Mouse (Mus musculus) embryonic facial prominence, embryonic 10.5 days (tissue): ENCODE data around the gene Hipk2. TPM values are rescaled to one million over a fixed set of nuclear protein-coding genes. Genes with fewer than 3 reads are reported as not detected.

Experiments
- DNase-seq: peaks from one replicate; pipeline ENCODE4 v3.0.0-alpha.2; 2017; ENCODE audit warnings: low spot score
- H3K27ac ChIP-seq: fragments of 300-500 bp; sonication (generic); replicated peaks from 2 replicates; pipeline ENCODE4 v1.5.1; 2016; ENCODE audit warnings: mild to moderate bottlenecking
- H3K27me3 ChIP-seq: fragments of 300-500 bp; sonication (generic); replicated peaks from 2 replicates; pipeline ENCODE4 v1.6.1; 2016; ENCODE audit warnings: low read depth, mild to moderate bottlenecking; ENCODE audit not compliant: poor library complexity, severe bottlenecking
- H3K36me3 ChIP-seq: fragments of 300-500 bp; sonication (generic); replicated peaks from 2 replicates; pipeline ENCODE4 v1.6.1; 2016; ENCODE audit warnings: mild to moderate bottlenecking, moderate library complexity
- H3K4me1 ChIP-seq: fragments of 300-500 bp; sonication (generic); 2 replicates; pipeline ENCODE4 v1.6.1; 2016
- H3K4me3 ChIP-seq: fragments of 300-500 bp; sonication (generic); 2 replicates; pipeline ENCODE4 v1.5.1; 2016; ENCODE audit warnings: mild to moderate bottlenecking, moderate library complexity
- H3K9me3 ChIP-seq: fragments of 300-500 bp; sonication (generic); 2 replicates; pipeline ENCODE4 v1.6.1; 2016; ENCODE audit warnings: mild to moderate bottlenecking
- WGBS: fragments of 180-500 bp; shearing (Covaris S2); methylation state at CpG from one replicate; pipeline ENCODE4 v1.1.7; 2016; 5-methylcytosine and 5-hydroxymethylcytosine counted together
- polyA plus RNA-seq: library from polyadenylated mRNA; unstranded; fragments of >200 nt; fragmentation: Nextera tagmentation; extraction: Ambion mirVana; gene quantifications from 2 replicates; pipeline ENCODE4 v1.2.1, GENCODE M21; 2016

The Hipk2 gene
- polyA plus RNA-seq, 1 experiment from 2014 or later: 24.5 TPM

DNA sequence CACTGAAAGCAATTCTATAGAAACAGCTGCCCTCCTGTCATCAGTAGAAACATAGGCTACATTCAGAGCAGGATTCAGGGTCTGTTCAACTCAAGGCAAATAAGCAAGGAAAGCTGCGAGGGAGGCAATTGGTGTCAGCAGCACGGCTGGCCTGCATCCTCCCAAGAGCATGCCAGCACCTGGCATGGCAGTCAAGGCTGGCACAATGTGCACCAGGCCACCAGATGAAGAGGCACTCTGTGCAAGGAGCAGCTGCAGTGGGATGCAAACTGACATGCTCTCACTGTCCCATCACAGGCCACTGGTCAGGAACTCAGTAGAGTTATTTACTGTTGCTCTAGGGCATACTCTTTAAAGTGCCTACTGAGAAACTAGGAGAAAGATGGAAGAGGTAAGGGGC, 35.6 kb downstream of the Hipk2 start:
- no peaks in the 10 kb centered on the region for H3K27me3 ChIP-seq
- no peak overlapping the region for H3K4me3 ChIP-seq
- WGBS: 87% methylated on average over 2 of the region's 2 CpGs
- H3K4me1 ChIP-seq: peaks cover 33% of the 10 kb centered on the region
- H3K9me3 ChIP-seq: no peaks in the 10 kb centered on the region
- no peak overlapping the region for H3K27ac ChIP-seq
- peaks cover 41% of the 10 kb centered on the region for H3K36me3 ChIP-seq
- DNase-seq: no peak

DNA sequence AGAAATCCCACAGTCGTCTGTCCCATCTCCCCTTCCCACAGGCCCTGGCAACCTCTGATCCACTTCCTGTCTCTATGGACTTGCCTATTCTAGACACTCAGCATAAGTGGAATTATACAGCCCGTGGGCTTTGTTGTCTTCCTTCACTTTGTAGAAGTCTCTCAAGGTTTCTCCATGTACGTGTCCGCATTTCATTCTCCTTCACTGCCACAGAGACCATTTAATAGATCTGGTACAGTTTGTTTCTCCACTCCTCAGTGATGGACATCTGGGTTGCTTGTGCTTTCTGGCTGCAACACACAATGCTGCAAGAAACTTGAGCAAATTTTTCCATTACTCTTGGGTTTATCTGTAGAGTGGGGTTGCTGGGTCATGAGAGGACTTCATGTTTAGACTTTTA, 36.1 kb downstream of the Hipk2 start:
- DNase-seq: no peak
- WGBS: 85% methylated on average over 4 of the region's 4 CpGs
- Histone ChIP-seq H3K4me1 (peaks cover 28% of the 10 kb centered on the region), H3K4me3 (no peak overlapping the region), H3K27ac (no peak overlapping the region), H3K9me3 (no peaks in the 10 kb centered on the region), H3K36me3 (peaks cover 41% of the 10 kb centered on the region), H3K27me3 (no peaks in the 10 kb centered on the region)

DNA sequence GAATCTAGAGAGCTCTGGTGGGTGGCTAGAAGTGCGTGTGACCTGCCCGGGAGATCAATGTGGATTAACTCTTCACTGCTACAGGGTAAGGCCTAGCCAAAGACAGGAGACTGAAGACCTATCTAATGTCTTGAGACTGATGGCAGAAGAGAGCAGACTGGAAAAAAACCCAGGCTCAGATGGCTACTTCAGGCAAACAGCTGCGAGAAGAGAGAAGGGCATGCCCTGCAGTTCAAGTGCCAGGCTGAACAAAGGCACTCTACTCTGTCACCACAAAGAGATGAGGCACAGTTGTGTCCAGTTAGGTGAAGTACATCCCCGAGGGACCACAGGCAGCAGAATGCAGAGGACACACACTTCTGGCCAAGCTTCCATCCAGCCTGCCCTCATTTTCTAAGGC, 37.9 kb downstream of the Hipk2 start:
- peaks cover 43% of the 10 kb centered on the region for H3K36me3 ChIP-seq
- H3K27ac ChIP-seq: no peak overlapping the region
- no peak overlapping the region for H3K4me3 ChIP-seq
- DNase-seq: no peak
- H3K4me1 ChIP-seq: peaks cover 41% of the 10 kb centered on the region
- H3K27me3 ChIP-seq: no peaks in the 10 kb centered on the region
- 78% methylated on average over 4 of the region's 4 CpGs for WGBS
- no peaks in the 10 kb centered on the region for H3K9me3 ChIP-seq

DNA sequence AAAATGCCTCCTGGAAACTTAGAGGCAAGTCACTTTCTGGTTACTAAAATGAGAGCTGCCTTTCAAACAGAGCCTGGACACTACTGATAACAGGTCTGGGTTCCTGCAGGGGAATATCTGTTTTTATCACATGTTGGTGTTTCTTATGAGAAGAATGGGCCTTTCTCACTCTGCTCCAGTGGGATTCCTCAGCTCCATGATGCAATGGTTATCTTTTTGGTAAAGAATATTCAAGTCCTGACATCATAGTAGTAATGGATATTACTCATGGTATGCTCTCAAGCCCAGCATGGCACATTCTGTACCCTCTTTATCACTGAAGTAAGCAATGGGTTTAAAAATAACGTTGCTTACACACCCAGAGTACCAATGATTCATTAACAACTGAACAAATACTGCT, 40.7 kb downstream of the Hipk2 start:
- H3K4me1 ChIP-seq: peaks cover 54% of the 10 kb centered on the region
- H3K36me3 ChIP-seq: peaks cover 31% of the 10 kb centered on the region
- no peak for DNase-seq
- no peaks in the 10 kb centered on the region for H3K27me3 ChIP-seq
- WGBS: 87% methylated on average over 1 of the region's 1 CpGs
- no peak overlapping the region for H3K27ac ChIP-seq
- no peak overlapping the region for H3K4me3 ChIP-seq
- no peaks in the 10 kb centered on the region for H3K9me3 ChIP-seq

DNA sequence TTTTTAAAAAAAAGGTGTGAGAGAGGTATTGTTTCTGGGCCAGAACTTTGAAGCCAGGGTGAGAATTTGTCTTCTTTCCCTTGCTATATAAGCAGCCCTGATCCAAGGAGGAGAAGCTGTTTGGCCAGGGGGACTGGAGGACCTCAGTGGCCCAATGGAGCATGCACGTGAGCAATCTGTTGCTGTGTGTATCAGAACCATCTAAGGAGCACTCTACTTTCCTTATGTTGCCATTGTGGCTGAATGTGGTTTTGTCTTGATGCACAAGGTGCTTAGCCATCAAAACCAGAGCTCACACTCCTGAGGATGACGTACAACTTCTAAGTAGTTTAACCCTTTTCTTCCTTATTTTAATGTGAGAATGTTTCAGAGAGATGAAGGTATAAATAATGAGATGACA, 41.2 kb downstream of the Hipk2 start:
- H3K9me3 ChIP-seq: no peaks in the 10 kb centered on the region
- H3K27me3 ChIP-seq: no peaks in the 10 kb centered on the region
- peaks cover 49% of the 10 kb centered on the region for H3K4me1 ChIP-seq
- DNase-seq: no peak
- peaks cover 26% of the 10 kb centered on the region for H3K36me3 ChIP-seq
- H3K4me3 ChIP-seq: no peak overlapping the region
- H3K27ac ChIP-seq: no peak overlapping the region
- 88% methylated on average over 2 of the region's 2 CpGs for WGBS

DNA sequence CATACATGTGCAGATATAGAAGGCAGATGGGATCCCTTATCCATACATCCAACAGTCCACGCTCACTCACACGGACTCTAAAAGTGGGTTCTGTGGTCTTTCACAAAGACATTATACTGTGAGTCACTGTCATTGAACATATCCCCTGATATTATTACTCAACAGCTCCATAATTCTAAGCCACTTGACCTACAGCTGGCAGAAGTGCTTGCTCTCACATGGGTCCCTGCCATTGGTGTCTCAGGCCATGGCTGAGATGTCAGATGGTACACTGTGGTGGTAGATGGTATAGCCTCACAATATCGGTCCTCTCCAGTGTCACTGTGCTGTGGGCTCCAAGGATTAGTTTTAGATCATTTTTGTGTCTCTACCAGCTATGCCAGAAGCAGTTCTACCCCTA, 42.2 kb downstream of the Hipk2 start:
- 93% methylated on average over 3 of the region's 3 CpGs for WGBS
- H3K4me1 ChIP-seq: peaks cover 44% of the 10 kb centered on the region

DNA sequence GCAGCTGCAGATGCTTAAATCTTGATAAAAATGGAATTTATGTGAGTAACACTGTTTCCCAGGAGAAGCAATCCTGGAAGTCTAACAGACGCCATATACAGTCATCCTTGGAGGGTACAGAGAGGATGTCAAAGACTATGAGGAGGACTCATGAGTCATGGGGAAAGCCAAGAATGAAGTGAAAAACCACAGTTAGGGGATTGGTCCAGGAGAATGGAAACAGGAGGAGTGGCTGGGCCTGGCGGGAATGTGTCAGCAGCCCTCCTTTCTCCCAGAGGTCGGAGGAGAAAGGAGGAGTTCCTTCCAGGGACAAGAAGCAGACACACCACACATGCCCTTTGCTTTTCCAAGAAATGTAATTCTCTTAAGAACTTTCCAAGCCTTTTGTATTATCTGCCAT, 46.5 kb downstream of the Hipk2 start:
- H3K4me1 ChIP-seq: peaks cover 42% of the 10 kb centered on the region

More for the DNA sequence above, 42.2 kb downstream of the Hipk2 start:
- Histone ChIP-seq H3K27ac (no peak overlapping the region), H3K9me3 (no peaks in the 10 kb centered on the region), H3K4me3 (no peak overlapping the region), H3K27me3 (no peaks in the 10 kb centered on the region), H3K36me3 (peaks cover 21% of the 10 kb centered on the region)
- DNase-seq: no peak

DNA sequence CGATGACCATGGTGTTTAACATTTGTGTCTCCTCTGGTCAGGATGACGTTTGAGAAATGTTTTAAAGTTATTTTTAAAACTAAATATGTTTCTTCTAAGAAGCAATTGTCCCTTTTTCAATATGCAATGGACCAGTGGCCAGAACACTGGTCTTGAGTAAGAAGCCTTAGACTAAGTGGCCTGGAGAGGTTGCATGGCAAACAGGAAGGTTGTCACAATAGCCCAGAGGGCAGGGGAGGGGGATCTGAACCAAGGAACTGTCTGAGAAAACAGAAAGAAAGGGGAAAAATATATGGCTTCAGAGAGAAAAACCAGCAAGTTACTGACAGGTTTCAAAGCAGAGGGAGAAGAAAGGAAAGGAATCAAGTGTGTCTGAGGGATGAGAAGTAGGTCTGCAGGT, 47.8 kb downstream of the Hipk2 start:
- WGBS: 87% methylated on average over 2 of the region's 2 CpGs

More for the DNA sequence above, 46.5 kb downstream of the Hipk2 start:
- Histone ChIP-seq H3K9me3 (no peaks in the 10 kb centered on the region), H3K36me3 (peaks cover 17% of the 10 kb centered on the region; the same call in 1 of the 2 replicates), H3K27ac (no peak overlapping the region), H3K4me3 (no peak overlapping the region), H3K27me3 (no peaks in the 10 kb centered on the region)
- WGBS: 76% methylated on average over 3 of the region's 3 CpGs
- DNase-seq: no peak

DNA sequence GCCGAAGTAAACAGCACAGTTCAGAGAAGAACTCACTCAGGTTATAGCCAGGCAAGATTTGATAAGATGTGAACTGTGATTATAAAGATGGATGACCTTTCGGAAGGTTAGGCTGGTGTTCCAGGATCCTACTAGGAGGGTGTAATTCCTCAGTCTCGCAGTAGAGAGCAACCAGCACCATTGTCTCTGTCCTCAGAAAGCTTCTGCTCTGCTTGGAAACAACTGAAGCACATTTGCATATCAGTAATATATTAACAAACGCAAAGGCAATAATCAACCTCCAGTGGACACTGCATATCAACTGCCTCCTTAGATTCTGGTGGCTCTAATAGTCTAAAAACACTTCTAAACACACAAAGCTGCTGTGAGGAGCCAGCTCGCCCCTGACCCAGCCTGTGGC, 48.5 kb downstream of the Hipk2 start:
- peaks cover 26% of the 10 kb centered on the region for H3K4me1 ChIP-seq
- H3K4me3 ChIP-seq: no peak overlapping the region
- H3K27ac ChIP-seq: no peak overlapping the region
- no peaks in the 10 kb centered on the region for H3K9me3 ChIP-seq
- H3K36me3 ChIP-seq: peaks cover 21% of the 10 kb centered on the region
- DNase-seq: no peak
- WGBS: 78% methylated on average over 5 of the region's 5 CpGs
- H3K27me3 ChIP-seq: no peaks in the 10 kb centered on the region

More for the DNA sequence above, 47.8 kb downstream of the Hipk2 start:
- DNase-seq: no peak
- Histone ChIP-seq H3K27ac (no peak overlapping the region), H3K36me3 (peaks cover 18% of the 10 kb centered on the region; the same call in 1 of the 2 replicates), H3K27me3 (no peaks in the 10 kb centered on the region), H3K9me3 (no peaks in the 10 kb centered on the region), H3K4me3 (no peak overlapping the region), H3K4me1 (peaks cover 33% of the 10 kb centered on the region)

DNA sequence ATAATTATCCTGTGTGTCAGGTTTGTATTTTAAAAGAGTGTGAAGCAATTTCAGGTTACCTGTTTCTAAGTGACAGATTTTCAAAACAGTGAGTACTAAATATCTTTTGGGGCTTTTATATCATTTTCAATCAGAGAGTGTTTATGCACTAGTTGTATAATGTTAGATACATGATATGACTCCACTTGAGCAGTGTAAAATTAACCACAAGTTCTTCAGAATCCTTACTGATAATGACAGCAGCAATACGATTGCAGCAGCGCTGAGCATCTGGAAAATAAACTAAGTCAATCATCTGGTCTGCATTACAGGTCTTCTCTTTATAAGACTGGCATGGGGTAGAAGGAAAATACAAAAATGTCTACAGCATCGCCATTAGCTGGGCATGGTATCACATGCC, 49.1 kb downstream of the Hipk2 start:
- H3K36me3 ChIP-seq: peaks cover 23% of the 10 kb centered on the region
- 77% methylated on average over 3 of the region's 3 CpGs for WGBS
- H3K4me1 ChIP-seq: peaks cover 20% of the 10 kb centered on the region
- H3K4me3 ChIP-seq: no peak overlapping the region
- H3K27ac ChIP-seq: no peak overlapping the region
- no peak for DNase-seq
- H3K9me3 ChIP-seq: no peaks in the 10 kb centered on the region
- H3K27me3 ChIP-seq: no peaks in the 10 kb centered on the region

DNA sequence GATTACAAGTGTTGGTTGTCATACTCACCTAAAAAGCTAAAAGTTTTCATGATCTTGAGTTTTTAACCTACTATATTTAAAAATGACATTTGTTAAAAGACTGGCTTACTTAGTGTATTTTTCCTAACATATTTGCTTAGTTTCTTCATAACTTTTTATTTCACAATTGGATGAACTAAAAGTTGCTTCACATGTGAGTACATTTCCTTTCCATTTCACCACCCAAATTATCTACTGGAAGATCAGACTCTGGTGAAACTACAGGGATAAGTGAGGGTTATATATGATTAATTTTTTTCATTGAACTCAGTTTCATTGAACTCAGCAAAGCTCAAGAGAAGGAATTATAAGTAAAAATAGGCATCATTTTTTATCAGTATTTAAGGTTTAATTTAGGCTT, 50.1 kb downstream of the Hipk2 start:
- no peak overlapping the region for H3K4me3 ChIP-seq
- peaks cover 17% of the 10 kb centered on the region for H3K4me1 ChIP-seq
- H3K9me3 ChIP-seq: no peaks in the 10 kb centered on the region
- H3K27me3 ChIP-seq: no peaks in the 10 kb centered on the region
- peaks cover 29% of the 10 kb centered on the region for H3K36me3 ChIP-seq
- H3K27ac ChIP-seq: no peak overlapping the region
- no peak for DNase-seq

DNA sequence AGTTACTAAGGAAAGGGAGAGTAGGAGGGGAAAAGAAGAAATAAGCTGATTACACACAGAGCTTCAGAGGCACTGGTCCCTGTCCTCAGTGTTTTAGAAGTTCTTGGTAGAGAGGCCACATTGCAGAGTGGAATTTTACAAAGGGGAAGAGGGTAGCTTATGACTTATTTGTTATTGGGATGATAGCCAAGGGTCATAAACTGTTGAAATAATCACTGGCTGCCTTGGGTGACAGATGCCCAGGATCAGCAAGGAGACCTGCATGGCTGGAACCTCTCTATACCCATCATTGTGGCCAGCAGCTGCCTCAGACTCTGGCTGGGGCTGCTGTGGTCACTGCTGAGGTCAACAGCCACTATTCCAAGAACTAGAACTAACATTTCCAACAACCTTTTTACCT, 52.1 kb downstream of the Hipk2 start:
- Histone ChIP-seq H3K9me3 (no peaks in the 10 kb centered on the region), H3K27ac (no peak overlapping the region), H3K36me3 (peaks cover 38% of the 10 kb centered on the region), H3K4me3 (no peak overlapping the region), H3K4me1 (peaks cover 12% of the 10 kb centered on the region), H3K27me3 (no peaks in the 10 kb centered on the region)
- DNase-seq: no peak

DNA sequence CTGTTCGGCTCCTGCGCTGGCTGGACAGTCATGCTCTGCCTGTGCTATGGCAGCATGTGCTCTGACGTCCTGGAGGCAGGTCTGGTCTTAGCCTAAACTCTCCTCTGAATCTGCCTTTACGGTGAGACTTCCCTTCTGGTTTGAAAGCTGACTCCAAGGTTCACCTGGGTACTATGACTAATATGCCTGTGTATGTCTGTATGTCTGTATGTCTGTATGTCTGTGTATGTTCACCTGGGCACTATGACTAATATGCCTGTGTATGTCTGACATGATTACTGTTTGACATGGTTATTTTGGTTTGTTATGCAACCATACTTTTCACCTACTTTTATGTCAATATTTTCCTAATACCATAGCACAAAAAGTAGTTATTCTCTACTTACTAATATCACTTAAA, 52.8 kb downstream of the Hipk2 start:
- DNase-seq: no peak
- peaks cover 45% of the 10 kb centered on the region for H3K36me3 ChIP-seq
- no peak overlapping the region for H3K27ac ChIP-seq
- H3K4me3 ChIP-seq: no peak overlapping the region
- H3K4me1 ChIP-seq: peaks cover 7% of the 10 kb centered on the region
- H3K9me3 ChIP-seq: no peaks in the 10 kb centered on the region
- 94% methylated on average over 4 of the region's 4 CpGs for WGBS
- H3K27me3 ChIP-seq: no peaks in the 10 kb centered on the region

DNA sequence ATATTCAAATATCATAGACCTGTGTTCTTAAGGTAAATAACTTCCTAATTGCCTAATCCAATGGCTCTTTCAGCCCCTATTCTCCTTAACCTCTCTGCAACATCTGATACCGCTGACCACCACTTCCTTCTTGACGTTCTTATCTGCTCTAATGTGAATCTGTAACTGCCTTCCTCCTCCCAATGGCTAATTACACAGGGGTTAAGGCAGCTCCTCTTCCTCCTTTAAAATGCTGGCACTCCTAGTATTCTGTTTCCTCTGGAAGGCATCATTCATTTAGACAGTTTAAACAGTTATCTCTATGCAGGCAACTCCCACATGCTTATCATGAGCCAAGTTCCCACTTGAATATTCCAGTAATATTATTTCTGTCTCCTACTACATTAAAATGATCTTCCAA, 54.3 kb downstream of the Hipk2 start:
- Histone ChIP-seq H3K36me3 (peaks cover 50% of the 10 kb centered on the region), H3K27ac (no peak overlapping the region), H3K4me3 (no peak overlapping the region), H3K27me3 (no peaks in the 10 kb centered on the region), H3K4me1 (no peaks in the 10 kb centered on the region), H3K9me3 (no peaks in the 10 kb centered on the region)
- no peak for DNase-seq
- 78% methylated on average over 2 of the region's 2 CpGs for WGBS
